Mouse (Mus musculus) kidney, embryonic 15.5 days (tissue): ENCODE data around the gene Lmna. TPM values are rescaled to one million over a fixed set of nuclear protein-coding genes. Genes with fewer than 3 reads are reported as not detected.
A peak's percentile ranks its signal among the peaks of the same experiment; 100 is the strongest.

Experiments
- ATAC-seq: fragments of 200-750 bp; cut with Nextera tagmentation; replicated peaks from 2 replicates; pipeline ENCODE4 v1.8.0; 2017; ENCODE audit warnings: moderate TSS enrichment; ENCODE audit not compliant: low FRiP score
- H3K27ac ChIP-seq: fragments of 300-500 bp; sonication (generic); 2 replicates; pipeline ENCODE4 v1.5.1; 2015; ENCODE audit warnings: mild to moderate bottlenecking, inconsistent platforms
- H3K27me3 ChIP-seq: fragments of 300-500 bp; sonication (generic); 2 replicates; pipeline ENCODE4 v1.6.1; 2015; ENCODE audit warnings: inconsistent platforms
- H3K36me3 ChIP-seq: fragments of 300-500 bp; sonication (generic); 2 replicates; pipeline ENCODE4 v1.6.1; 2015; ENCODE audit warnings: inconsistent platforms
- H3K4me1 ChIP-seq: fragments of 300-500 bp; sonication (generic); 2 replicates; pipeline ENCODE4 v1.6.1; 2015; ENCODE audit warnings: inconsistent platforms
- H3K4me2 ChIP-seq: fragments of 300-500 bp; sonication (generic); 2 replicates; pipeline ENCODE4 v1.6.1; 2015; ENCODE audit warnings: moderate library complexity, mild to moderate bottlenecking, inconsistent platforms
- H3K4me3 ChIP-seq: fragments of 300-500 bp; sonication (generic); replicated peaks from 2 replicates; pipeline ENCODE4 v1.5.1; 2015; ENCODE audit warnings: mild to moderate bottlenecking, inconsistent platforms
- H3K9ac ChIP-seq: fragments of 300-500 bp; sonication (generic); 2 replicates; pipeline ENCODE4 v1.6.1; 2015; ENCODE audit warnings: mild to moderate bottlenecking, inconsistent platforms
- H3K9me3 ChIP-seq: fragments of 300-500 bp; sonication (generic); replicated peaks from 2 replicates; pipeline ENCODE4 v1.6.1; 2016; ENCODE audit warnings: inconsistent platforms
- WGBS: fragments of 180-500 bp; shearing (Covaris S2); methylation state at CpG from one replicate; pipeline ENCODE4 v1.1.7; 2015; ENCODE audit warnings: mixed read lengths; 5-methylcytosine and 5-hydroxymethylcytosine counted together
- polyA plus RNA-seq: library from polyadenylated mRNA; unstranded; fragments of >200 nt; fragmentation: Nextera tagmentation; extraction: Ambion mirVana; gene quantifications from 2 replicates; pipeline ENCODE4 v1.2.1, GENCODE M21; 2015

The Lmna gene
- 89.2 and 92.0 TPM in 2 replicates for polyA plus RNA-seq

GRCm38 (mm10) chr3:88509692-88510420, at the start of gene Lmna:
TSS of gene Lmna (minus strand) at chr3:88509956.
- peak within 1 kb of the TSS; percentile 92 for H3K27ac ChIP-seq
- peak; percentile 95 for ATAC-seq
- peak within 1 kb of the TSS; percentile 48 for H3K4me3 ChIP-seq
- no peaks in the 10 kb centered on the region for H3K9me3 ChIP-seq
- no peaks in the 10 kb centered on the region for H3K27me3 ChIP-seq
- peak within 1 kb of the TSS; percentile 12 for H3K9ac ChIP-seq
- H3K4me1 ChIP-seq: peaks cover 70% of the 10 kb centered on the region
- H3K4me2 ChIP-seq: peak within 1 kb of the TSS; percentile 71
- WGBS: 1% methylated on average over 31 of the region's 31 CpGs
- H3K36me3 ChIP-seq: no peaks in the 10 kb centered on the region

- H3K4me3 ChIP-seq: no peak overlapping the region
- 88% methylated on average over 8 of the region's 8 CpGs for WGBS
- ATAC-seq: no peak
- peaks cover 63% of the 10 kb centered on the region for H3K36me3 ChIP-seq
- H3K27me3 ChIP-seq: no peaks in the 10 kb centered on the region
- H3K9me3 ChIP-seq: no peaks in the 10 kb centered on the region
- peaks cover 33% of the 10 kb centered on the region for H3K4me1 ChIP-seq
- H3K9ac ChIP-seq: no peak overlapping the region
- no peak overlapping the region for H3K4me2 ChIP-seq
- H3K27ac ChIP-seq: no peak overlapping the region
These were observed 46.9 kb upstream of the Lmna start for GRCm38 (mm10) chr3:88556616-88557015.

GRCm38 (mm10) chr3:88555731-88556130, 46.0 kb upstream of the Lmna start:
- no peak overlapping the region for H3K4me3 ChIP-seq
- H3K27ac ChIP-seq: no peak overlapping the region
- no peaks in the 10 kb centered on the region for H3K27me3 ChIP-seq
- peaks cover 54% of the 10 kb centered on the region for H3K36me3 ChIP-seq
- H3K9me3 ChIP-seq: no peaks in the 10 kb centered on the region
- peaks cover 35% of the 10 kb centered on the region for H3K4me1 ChIP-seq
- WGBS: 97% methylated on average over 6 of the region's 6 CpGs
- H3K9ac ChIP-seq: no peak overlapping the region
- H3K4me2 ChIP-seq: no peak overlapping the region
- ATAC-seq: no peak

- H3K9ac ChIP-seq: no peak overlapping the region
These were observed 45.4 kb upstream of the Lmna start for GRCm38 (mm10) chr3:88555069-88555605.

GRCm38 (mm10) chr3:88553880-88554586, 44.3 kb upstream of the Lmna start:
- H3K4me3 ChIP-seq: peak overlapping the region; percentile 94
- no peaks in the 10 kb centered on the region for H3K27me3 ChIP-seq
- peaks cover 35% of the 10 kb centered on the region for H3K4me1 ChIP-seq
- peak overlapping the region; percentile 93 for H3K9ac ChIP-seq
- WGBS: under 1% methylated on average over 39 of the region's 41 CpGs
- H3K36me3 ChIP-seq: peaks cover 38% of the 10 kb centered on the region
- ATAC-seq: peak; percentile 53
- H3K27ac ChIP-seq: peak overlapping the region; percentile 99
- H3K4me2 ChIP-seq: peak overlapping the region; percentile 84
- H3K9me3 ChIP-seq: no peaks in the 10 kb centered on the region

More at GRCm38 (mm10) chr3:88555069-88555605, 45.4 kb upstream of the Lmna start:
- Histone ChIP-seq H3K4me2 (peak overlapping the region; percentile 84), H3K4me1 (peaks cover 35% of the 10 kb centered on the region), H3K36me3 (peaks cover 48% of the 10 kb centered on the region), H3K9me3 (no peaks in the 10 kb centered on the region), H3K27me3 (no peaks in the 10 kb centered on the region), H3K27ac (no peak overlapping the region), H3K4me3 (peak overlapping the region; percentile 94; the same call in 1 of the 2 replicates)
- ATAC-seq: no peak
- 63% methylated on average over 5 of the region's 5 CpGs for WGBS

- WGBS: under 1% methylated on average over 36 of the region's 37 CpGs
- Histone ChIP-seq H3K4me1 (peaks cover 36% of the 10 kb centered on the region), H3K4me3 (peak within 1 kb of the TSS; percentile 94), H3K4me2 (peak within 1 kb of the TSS; percentile 84), H3K9ac (peak within 1 kb of the TSS; percentile 93), H3K36me3 (peaks cover 36% of the 10 kb centered on the region), H3K27me3 (no peaks in the 10 kb centered on the region), H3K27ac (peak within 1 kb of the TSS; percentile 99), H3K9me3 (no peaks in the 10 kb centered on the region)
- ATAC-seq: peak; percentile 91
These were observed 43.7 kb upstream of the Lmna start, which contains the start of gene Ubqln4 for GRCm38 (mm10) chr3:88553525-88553879. TSS of gene Ubqln4 (plus strand) at chr3:88553758.

GRCm38 (mm10) chr3:88552676-88553524, 43.1 kb upstream of the Lmna start, which contains the start of gene Lamtor2:
TSS of gene Lamtor2 (minus strand) at chr3:88553074.
- H3K27ac ChIP-seq: peak within 1 kb of the TSS; percentile 99
- H3K27me3 ChIP-seq: no peaks in the 10 kb centered on the region
- H3K36me3 ChIP-seq: peaks cover 30% of the 10 kb centered on the region
- H3K9ac ChIP-seq: peak within 1 kb of the TSS; percentile 93
- peak within 1 kb of the TSS; percentile 94 for H3K4me3 ChIP-seq
- WGBS: under 1% methylated on average over 48 of the region's 48 CpGs
- H3K9me3 ChIP-seq: no peaks in the 10 kb centered on the region
- peaks cover 42% of the 10 kb centered on the region for H3K4me1 ChIP-seq
- H3K4me2 ChIP-seq: peak within 1 kb of the TSS; percentile 84
- ATAC-seq: peak; percentile 91

GRCm38 (mm10) chr3:88552082-88552645, 42.4 kb upstream of the Lmna start:
- H3K4me2 ChIP-seq: peak overlapping the region; percentile 84
- H3K4me3 ChIP-seq: peak overlapping the region; percentile 94
- no peaks in the 10 kb centered on the region for H3K9me3 ChIP-seq
- H3K9ac ChIP-seq: peak overlapping the region; percentile 59
- ATAC-seq: no peak
- H3K27ac ChIP-seq: peak overlapping the region; percentile 99
- H3K36me3 ChIP-seq: peaks cover 23% of the 10 kb centered on the region
- 20% methylated on average over 16 of the region's 16 CpGs for whole genome bisulfite sequencing
- H3K4me1 ChIP-seq: peaks cover 42% of the 10 kb centered on the region
- H3K27me3 ChIP-seq: no peaks in the 10 kb centered on the region

- peak overlapping the region; percentile 84 for H3K4me2 ChIP-seq
- H3K4me1 ChIP-seq: peaks cover 46% of the 10 kb centered on the region
- peak overlapping the region; percentile 41; the same call in 1 of the 2 replicates for H3K27ac ChIP-seq
- no peak overlapping the region for H3K9ac ChIP-seq
- WGBS: 75% methylated on average over 4 of the region's 4 CpGs
- no peak for ATAC-seq
- H3K27me3 ChIP-seq: no peaks in the 10 kb centered on the region
- H3K9me3 ChIP-seq: no peaks in the 10 kb centered on the region
- peaks cover 17% of the 10 kb centered on the region for H3K36me3 ChIP-seq
- peak overlapping the region; percentile 4; the same call in 1 of the 2 replicates for H3K4me3 ChIP-seq
These were observed 41.8 kb upstream of the Lmna start for GRCm38 (mm10) chr3:88551586-88551985.

GRCm38 (mm10) chr3:88548180-88548917, 38.6 kb upstream of the Lmna start, which contains the start of gene Rab25:
TSS of gene Rab25 (minus strand) at chr3:88548300.
- 0 out of 2 replicates have a peak, but pooled peaks cover 4% of the 10 kb centered on the region for H3K36me3 ChIP-seq
- H3K27ac ChIP-seq: peak within 1 kb of the TSS; percentile 57; the same call in 1 of the 2 replicates
- H3K4me1 ChIP-seq: peaks cover 43% of the 10 kb centered on the region
- no peaks in the 10 kb centered on the region for H3K27me3 ChIP-seq
- H3K4me2 ChIP-seq: peak within 1 kb of the TSS; percentile 45
- peak within 1 kb of the TSS; percentile 8; the same call in 1 of the 2 replicates for H3K9ac ChIP-seq
- ATAC-seq: no peak
- H3K9me3 ChIP-seq: no peaks in the 10 kb centered on the region
- 48% methylated on average over 18 of the region's 18 CpGs for WGBS
- H3K4me3 ChIP-seq: peak within 1 kb of the TSS; percentile 24; the same call in 1 of the 2 replicates
